Mouse (Mus musculus): Measurements from ENCODE around the gene Hao1.

Hao1 gene

DNA sequence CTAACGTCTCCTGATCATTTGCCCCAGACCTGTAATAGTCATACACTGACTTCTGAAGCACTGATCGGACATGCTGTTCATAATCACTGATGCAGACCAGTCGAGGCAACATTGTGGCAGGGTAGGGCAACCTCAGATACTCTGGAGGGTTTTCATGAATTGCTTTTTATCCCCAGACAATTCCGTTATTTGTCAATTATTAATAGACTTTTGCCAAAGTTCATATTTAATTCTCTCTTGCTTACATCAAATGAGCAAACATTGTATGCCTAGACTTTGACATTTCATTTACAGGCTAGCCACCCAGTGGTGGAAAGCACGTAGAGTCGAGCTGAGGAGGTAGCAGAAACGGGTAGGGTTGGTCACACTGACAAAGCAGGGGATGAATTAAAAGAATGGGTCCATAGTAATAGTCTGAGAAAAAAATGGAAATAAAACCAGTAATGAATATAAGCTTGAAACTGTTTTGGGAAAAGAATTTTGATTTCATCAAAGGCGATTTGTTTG, at the start of gene Hao1:
Gene Hao1, minus strand, starts transcription at position 148 of the 507 bp plus-strand sequence.
- DNase-seq (ENCODE audit: low spot score) = no peak

- DNase-seq (ENCODE audit: low spot score) = no peak
Measured at GRCm38 (mm10) chr2:134591081-134591694, 37.0 kb upstream of the Hao1 start.

- DNase-seq (ENCODE audit: low spot score) = no peak
Measured at GRCm38 (mm10) chr2:134585243-134585642, 31.1 kb upstream of the Hao1 start.

- no peak for DNase-seq (ENCODE audit: low spot score)
Measured at GRCm38 (mm10) chr2:134559422-134559821, 5.3 kb upstream of the Hao1 start.

DNA sequence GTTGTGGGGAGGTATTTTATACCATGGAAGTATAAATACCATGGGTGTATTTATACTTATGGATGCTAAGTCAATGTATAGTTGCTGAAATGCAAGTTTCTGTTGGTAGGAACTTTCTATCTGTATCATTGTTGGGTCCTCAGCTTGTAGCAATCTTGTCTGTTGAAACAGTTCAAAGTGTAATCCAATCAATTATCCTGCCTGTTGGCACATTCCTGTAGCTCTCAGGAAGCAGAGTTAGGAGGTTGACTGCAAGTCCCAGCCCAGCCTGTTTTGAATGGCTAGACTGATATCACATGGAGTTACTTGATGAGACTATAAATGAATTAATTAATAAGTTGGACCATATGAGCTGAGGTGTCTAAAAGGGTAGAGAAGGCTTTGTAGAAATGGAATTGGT, 1.8 kb downstream of the Hao1 start:
- no peak for DNase-seq (ENCODE audit: low spot score)

DNA sequence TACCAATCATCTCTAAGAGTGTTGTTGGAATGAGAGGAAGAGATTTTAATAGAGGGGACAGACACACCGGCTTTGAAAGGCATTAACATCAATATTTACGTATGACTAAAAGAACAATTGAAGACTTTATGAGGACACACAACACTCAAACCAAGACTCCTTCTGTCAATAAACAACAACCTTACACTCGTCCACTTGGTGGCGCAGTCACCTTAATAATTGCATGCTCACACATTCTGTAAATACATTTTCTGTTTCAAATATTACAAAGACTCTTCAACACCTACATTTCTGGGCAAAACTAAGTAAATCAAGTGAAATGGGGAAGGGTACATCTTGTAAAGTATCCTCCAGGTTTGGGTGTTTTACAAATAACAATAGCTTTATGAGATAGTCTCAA, 4.4 kb downstream of the Hao1 start:
- DNase-seq (ENCODE audit: low spot score) = peak; percentile 89

DNA sequence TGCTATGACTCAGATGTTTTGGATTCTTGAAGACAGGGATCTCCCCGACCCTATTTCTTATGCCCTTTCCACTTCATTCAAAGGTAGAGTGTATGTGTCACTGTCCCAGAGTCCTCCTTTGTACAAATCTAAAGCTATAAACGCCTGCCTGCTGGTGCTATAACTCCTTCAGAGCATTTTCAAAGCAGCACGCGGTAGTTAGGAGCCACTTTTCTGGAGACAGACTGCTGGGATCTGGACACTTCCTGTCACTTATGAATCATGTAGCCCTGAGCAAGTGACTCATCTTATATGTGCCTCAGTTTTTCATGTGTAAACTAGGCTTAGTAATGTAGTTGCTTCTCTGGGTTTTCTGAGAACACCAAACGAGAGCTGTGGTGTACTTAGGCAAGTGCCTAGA, 9.1 kb downstream of the Hao1 start:
- no peak for DNase-seq (ENCODE audit: low spot score)

GRCm38 (mm10) chr2:134544321-134545065, 9.7 kb downstream of the Hao1 start:
- DNase-seq (ENCODE audit: low spot score) = no peak

- no peak for DNase-seq (ENCODE audit: low spot score)
Measured at GRCm38 (mm10) chr2:134543501-134543900, 10.7 kb downstream of the Hao1 start.

DNA sequence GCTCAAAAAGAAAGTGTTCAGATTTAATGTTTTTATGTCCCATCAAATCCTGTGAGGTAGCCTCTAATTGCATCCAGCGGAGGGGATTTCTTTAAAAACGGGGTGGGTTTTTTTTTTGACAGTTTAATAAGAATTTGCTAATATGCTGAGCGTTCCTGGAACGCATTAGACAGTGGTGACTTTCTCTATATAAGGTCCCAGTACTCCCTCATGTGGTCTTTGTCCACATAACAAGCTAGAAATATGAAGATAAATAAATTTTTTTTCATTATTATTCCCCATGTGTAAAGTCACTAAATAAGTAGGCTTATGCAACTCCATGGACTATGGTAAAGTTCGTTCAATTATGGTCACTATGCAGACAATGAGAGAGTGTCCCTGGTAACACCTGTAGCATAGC, 13.1 kb downstream of the Hao1 start:
- peak; percentile 50 for DNase-seq (ENCODE audit: low spot score)

- DNase-seq (ENCODE audit: low spot score) = no peak
Measured at GRCm38 (mm10) chr2:134538451-134538850, 15.7 kb downstream of the Hao1 start.

DNA sequence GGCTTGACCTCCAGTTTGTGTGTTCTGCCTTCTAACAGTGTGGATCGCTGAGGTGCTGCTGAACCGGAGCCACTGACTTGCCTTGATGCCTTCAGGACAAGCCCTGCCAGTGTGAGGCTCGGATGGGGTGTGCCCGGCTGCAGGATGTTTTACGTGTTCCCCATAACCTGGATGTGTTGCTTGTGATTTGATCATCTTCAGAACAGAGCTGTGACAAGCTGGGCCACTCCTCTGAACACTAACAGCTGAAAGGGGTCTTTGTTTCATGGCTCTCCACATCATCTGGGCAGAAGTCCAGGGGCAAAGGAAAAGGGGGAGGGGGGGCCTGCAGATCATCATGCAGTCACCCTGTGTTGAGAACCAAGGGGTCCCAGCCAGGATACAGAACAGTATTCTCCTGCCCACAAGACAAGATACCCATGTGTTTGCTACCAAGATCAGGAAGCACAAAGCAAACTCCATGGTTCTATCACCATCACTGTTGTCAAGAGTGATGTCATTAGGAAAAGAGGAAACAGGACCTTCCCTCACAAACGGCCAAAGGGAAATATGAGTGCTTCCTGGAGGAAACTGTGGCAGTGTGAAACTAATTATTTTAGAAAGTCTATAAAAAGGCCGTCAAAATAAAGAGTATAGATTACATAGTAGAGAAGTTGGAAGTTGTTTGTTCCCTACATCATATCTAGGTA, 25.9 kb downstream of the Hao1 start:
- DNase-seq (ENCODE audit: low spot score) = no peak

- DNase-seq (ENCODE audit: low spot score) = no peak
Measured at GRCm38 (mm10) chr2:134527419-134528114, 26.6 kb downstream of the Hao1 start.

- no peak for DNase-seq (ENCODE audit: low spot score)
Measured at GRCm38 (mm10) chr2:134518042-134518441, 36.1 kb downstream of the Hao1 start.

GRCm38 (mm10) chr2:134499777-134500176, 54.4 kb downstream of the Hao1 start:
- DNase-seq (ENCODE audit: low spot score) = no peak

DNA sequence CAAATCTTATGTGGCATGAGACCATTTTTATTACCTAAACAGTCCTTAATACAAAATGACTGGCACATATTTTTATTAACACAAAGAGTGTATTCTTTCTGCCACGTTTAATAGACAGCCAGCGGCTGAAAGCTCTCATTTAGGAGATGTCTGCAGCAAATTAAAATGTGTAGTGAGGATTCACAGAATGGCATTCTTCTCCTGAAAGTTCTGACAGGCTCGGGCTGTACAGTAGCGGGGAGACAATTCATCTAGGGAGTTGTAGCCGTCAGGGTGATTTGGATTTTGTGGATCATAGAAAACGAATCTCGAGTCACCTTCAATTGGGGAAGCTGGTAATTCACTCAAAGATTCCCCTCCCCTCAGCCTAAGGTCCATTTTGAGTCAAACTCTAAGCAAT, 55.7 kb downstream of the Hao1 start:
- no peak for DNase-seq (ENCODE audit: low spot score)

GRCm38 (mm10) chr2:134488671-134489070, 65.5 kb downstream of the Hao1 start:
- DNase-seq (ENCODE audit: low spot score) = no peak

- DNase-seq (ENCODE audit: low spot score) = no peak
Measured at GRCm38 (mm10) chr2:134486055-134486834, 67.9 kb downstream of the Hao1 start.

- DNase-seq (ENCODE audit: low spot score) = peak; percentile 47
Measured at GRCm38 (mm10) chr2:134482683-134483082, 71.5 kb downstream of the Hao1 start.

- DNase-seq (ENCODE audit: low spot score) = peak; percentile 85
Measured at GRCm38 (mm10) chr2:134481759-134482158, 72.4 kb downstream of the Hao1 start.

DNA sequence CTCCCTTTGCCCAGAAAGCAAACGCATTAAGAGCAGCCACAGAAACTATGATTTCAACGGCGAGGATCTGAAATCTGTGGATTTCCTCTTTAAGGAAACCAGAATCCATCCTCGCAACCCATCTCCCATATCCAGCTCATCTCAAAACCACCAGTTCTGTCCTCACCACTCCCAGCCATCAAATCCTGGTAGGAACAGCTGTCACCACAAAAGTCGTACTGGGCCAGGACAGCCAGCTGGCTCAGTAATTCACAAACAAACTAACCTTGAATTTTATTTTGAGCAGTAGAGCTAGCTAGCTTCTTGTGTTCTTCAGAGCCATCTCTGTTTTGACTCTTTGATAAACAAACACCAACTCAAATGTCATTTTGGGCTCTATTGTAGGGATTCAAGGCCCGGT, 73.0 kb downstream of the Hao1 start:
- no peak for DNase-seq (ENCODE audit: low spot score)

- DNase-seq (ENCODE audit: low spot score) = no peak
Measured at GRCm38 (mm10) chr2:134465132-134465531, 89.0 kb downstream of the Hao1 start.
